Mouse (Mus musculus): ENCODE results near the gene Tead2.
A peak's percentile ranks its signal among the peaks of the same experiment; 100 is the strongest.

Tead2 gene

GRCm38 (mm10) chr7:45215673-45216441 is at the start of gene Tead2:
TSS of gene Tead2 (plus strand) at chr7:45215753.
- DNase-seq (ENCODE audit: low read depth, low spot score): no peak

- no peak for DNase-seq (ENCODE audit: low read depth, low spot score)
These were observed 48.6 kb upstream of the Tead2 start for GRCm38 (mm10) chr7:45166950-45167401.

- DNase-seq (ENCODE audit: low read depth, low spot score): no peak
These were observed 47.6 kb upstream of the Tead2 start for GRCm38 (mm10) chr7:45167761-45168445.

DNA sequence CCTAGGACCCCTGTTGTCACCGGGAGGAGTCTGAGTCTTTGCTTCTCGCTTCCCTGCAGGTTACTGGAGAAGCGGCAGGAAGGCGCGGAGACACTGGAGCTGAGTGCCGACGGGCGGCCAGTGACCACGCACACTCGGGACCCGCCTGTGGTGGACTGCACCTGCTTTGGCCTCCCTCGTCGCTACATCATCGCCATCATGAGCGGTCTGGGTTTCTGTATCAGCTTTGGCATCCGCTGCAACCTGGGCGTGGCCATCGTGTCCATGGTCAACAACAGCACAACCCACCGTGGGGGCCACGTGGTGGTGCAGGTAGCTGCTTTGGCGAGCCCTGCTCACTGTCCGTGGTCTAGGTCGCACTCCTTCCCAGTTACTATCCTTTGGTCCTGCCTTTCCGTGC is 46.9 kb upstream of the Tead2 start:
- no peak for DNase-seq (ENCODE audit: low read depth, low spot score)

DNA sequence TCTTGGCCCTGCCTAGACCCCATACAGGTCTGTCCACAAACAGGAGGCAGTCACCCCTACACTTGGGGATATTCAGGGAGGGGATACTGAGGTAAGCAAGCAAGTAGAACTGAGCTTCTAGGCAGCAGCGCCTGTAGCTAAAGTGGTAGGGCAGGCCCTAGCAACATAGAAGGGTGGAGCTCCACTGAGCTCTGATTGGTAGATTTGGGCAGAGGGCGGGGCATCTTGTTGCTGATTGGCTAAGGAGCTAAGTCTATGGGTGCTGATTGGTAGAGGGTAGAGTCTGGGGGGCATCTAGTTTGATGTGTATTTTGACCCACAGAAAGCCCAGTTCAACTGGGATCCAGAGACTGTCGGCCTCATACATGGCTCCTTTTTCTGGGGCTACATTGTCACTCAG is 46.1 kb upstream of the Tead2 start:
- peak; percentile 22 for DNase-seq (ENCODE audit: low read depth, low spot score)

GRCm38 (mm10) chr7:45172974-45173373 is 42.6 kb upstream of the Tead2 start:
- peak; percentile 50 for DNase-seq (ENCODE audit: low read depth, low spot score)

DNA sequence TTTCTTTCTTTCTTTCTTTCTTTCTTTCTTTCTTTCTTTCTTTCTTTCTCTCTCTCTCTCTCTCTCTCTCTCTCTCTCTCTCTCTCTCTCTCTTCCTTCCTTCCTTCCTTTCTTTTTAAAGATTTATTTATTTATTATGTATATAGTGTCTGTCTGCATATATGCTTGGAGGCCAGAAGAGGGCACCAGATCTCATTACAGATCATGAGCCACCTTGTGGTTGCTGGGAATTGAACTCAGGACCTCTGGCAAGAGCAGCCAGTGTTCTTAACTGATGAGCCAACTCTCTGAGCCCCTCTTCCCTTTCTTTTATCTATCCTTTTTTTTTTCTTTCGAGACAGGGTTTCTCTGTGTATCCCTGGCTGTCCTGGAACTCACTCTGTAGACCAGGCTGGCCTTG is 41.8 kb upstream of the Tead2 start:
- peak; percentile 66 for DNase-seq (ENCODE audit: low read depth, low spot score)

- no peak for DNase-seq (ENCODE audit: low read depth, low spot score)
These were observed 40.8 kb upstream of the Tead2 start for GRCm38 (mm10) chr7:45174567-45175280.

DNA sequence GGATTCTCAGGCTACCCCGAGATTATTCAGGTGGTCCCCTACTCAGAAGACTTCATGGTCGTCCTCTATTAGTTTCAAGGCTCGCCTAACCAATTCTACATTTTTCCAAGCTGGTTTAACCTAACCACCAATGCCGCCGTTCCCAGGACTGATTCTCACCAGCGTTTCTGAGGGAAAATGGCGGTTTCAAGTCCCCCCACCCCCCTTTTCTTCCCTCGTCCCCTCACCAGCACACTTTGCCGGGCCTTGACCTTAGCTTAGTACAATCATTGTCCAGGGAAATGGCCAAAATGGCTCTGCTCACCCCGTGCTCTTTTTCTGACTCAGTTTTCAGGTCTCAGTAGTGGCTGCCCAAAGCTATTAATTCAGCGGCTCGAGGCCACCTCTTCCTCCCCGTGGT is 40.2 kb upstream of the Tead2 start:
- no peak for DNase-seq (ENCODE audit: low read depth, low spot score)

GRCm38 (mm10) chr7:45175929-45176328 is 39.6 kb upstream of the Tead2 start:
- DNase-seq (ENCODE audit: low read depth, low spot score): no peak

DNA sequence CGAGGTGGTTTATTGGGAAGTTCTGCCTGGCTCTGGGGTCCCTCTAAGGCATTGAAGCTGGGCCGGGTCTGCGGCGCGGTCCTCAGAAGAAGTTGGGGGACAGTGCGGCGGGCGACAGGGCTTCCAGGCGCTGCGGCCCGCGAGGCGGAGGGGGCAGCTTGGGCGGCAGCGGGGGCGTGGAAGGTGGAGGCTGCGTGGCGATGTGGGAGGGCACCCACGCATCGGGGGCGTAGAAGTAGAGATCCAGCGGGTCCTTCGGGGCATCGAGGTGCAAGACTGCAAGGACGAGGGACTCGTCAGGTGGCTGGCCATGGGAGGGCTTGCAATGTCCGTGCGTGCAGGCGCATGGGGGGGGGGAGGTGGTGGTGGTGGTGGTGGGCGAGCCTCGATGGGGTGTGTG is 39.2 kb upstream of the Tead2 start:
- no peak for DNase-seq (ENCODE audit: low read depth, low spot score)

DNA sequence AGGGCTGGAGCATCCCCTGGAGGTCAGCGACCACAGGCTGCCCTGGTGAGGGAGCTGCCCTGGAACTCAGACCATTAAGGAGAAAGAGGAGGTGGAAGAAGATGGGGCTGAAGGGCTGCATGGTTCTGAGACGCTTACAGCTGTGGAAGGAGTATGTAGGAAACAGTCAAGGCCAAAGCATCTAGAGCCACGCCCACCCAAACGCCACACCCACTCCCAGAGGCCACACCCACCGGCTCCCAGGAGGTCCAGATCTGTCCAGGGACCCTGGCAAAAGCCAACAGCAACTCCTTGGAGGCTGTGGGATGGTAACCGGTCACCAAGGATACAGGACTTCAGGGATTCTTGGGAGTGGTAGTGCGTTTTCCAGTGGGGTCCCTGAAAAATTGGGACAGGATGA is 37.0 kb upstream of the Tead2 start:
- no peak for DNase-seq (ENCODE audit: low read depth, low spot score)

GRCm38 (mm10) chr7:45179469-45179868 is 36.1 kb upstream of the Tead2 start, which contains the start of gene Gfy:
TSS of gene Gfy (minus strand) at chr7:45179569.
- no peak for DNase-seq (ENCODE audit: low read depth, low spot score)

DNA sequence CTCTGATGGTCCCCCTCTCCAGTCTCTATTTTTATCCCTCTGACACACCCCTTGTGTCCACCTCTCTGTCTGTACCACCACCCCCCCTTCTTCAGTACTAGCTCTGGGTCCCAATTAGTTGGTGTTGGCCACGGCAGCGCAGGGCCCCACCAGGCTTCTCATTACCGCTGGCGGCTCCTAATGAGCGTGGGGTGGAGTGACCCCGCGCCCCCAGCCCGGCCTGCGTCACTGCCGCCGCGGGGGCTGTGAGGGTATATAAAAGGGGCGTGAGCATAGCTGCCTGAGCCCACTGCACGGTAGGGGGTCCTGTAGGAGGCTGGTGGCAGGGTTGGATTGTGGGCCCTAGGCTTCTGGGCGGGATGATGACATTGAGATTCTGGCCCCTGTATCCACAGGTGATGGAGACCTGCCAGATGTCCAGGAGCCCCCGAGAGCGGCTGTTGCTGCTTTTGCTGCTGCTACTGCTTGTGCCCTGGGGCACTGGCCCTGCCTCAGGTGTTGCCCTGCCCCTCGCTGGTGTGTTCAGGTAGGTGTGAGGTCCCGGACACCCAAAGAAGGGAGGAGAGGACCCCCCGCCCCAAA is 34.6 kb upstream of the Tead2 start, which contains the start of gene Pth2:
Gene Pth2 (plus strand): TSS at position 100 of the 582 bp plus-strand sequence.
- no peak for DNase-seq (ENCODE audit: low read depth, low spot score)

DNA sequence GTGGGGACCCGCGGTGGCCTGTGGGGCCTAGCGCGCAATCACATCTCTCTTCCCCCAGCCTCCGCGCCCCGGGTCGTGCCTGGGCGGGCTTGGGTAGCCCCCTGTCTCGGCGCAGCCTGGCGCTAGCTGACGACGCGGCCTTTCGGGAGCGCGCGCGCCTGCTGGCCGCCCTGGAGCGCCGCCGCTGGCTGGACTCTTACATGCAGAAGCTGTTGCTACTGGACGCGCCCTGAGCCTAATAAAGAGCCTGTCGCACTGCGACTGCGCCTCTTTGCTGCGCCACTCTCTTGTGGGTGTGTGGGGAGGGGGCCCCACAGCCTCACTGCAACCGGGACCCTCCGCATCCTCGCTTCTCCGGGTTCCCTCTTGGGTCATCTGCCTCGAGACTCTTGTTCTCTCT is 34.0 kb upstream of the Tead2 start:
- no peak for DNase-seq (ENCODE audit: low read depth, low spot score)

DNA sequence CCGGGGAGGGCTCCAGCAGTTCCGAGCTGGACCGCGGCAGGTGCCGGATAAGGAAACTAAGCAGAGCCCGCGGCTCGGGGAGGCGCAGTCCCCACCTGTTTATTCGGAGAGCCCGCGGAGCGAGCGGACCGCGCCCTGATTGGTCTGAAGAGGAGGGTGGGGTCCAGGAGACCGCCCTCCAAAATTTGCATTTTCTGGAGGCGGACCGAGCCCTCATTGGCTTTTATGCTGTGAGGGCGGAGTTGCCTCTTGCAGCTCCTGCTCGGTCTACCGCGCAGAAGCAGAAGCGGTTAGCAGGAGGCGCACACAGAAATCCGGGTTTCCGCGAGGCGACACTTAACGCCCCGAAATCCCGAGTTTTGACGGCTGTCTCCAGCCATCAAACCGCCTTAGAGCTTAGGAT is 33.4 kb upstream of the Tead2 start:
- DNase-seq (ENCODE audit: low read depth, low spot score): peak; percentile 90

GRCm38 (mm10) chr7:45182606-45183005 is 32.9 kb upstream of the Tead2 start:
- no peak for DNase-seq (ENCODE audit: low read depth, low spot score)

GRCm38 (mm10) chr7:45183672-45184071 is 31.9 kb upstream of the Tead2 start:
- no peak for DNase-seq (ENCODE audit: low read depth, low spot score)

GRCm38 (mm10) chr7:45185921-45186320 is 29.6 kb upstream of the Tead2 start:
- no peak for DNase-seq (ENCODE audit: low read depth, low spot score)

- no peak for DNase-seq (ENCODE audit: low read depth, low spot score)
These were observed 26.0 kb upstream of the Tead2 start for GRCm38 (mm10) chr7:45189600-45189999.

- no peak for DNase-seq (ENCODE audit: low read depth, low spot score)
These were observed 25.4 kb upstream of the Tead2 start for GRCm38 (mm10) chr7:45190186-45190585.

- DNase-seq (ENCODE audit: low read depth, low spot score): no peak
These were observed 24.4 kb upstream of the Tead2 start for GRCm38 (mm10) chr7:45191161-45191560.

Data from CD4-positive helper T cell, adult 2 months (primary cell).